Mouse (Mus musculus): ENCODE data around the gene Tspo2. TPM values are rescaled to one million over a fixed set of nuclear protein-coding genes. Genes with fewer than 3 reads are reported as not detected.

Tspo2 gene
- total RNA-seq (2023), result 10 to 100 TPM in 1 of 2 experiments, 1 to 10 TPM in 1; 8.9 to 22.0 TPM

GRCm38 (mm10) chr17:48451353-48451675 lies at the start of gene Tspo2:
Gene Tspo2, minus strand, starts transcription at chr17:48451522.

DNA sequence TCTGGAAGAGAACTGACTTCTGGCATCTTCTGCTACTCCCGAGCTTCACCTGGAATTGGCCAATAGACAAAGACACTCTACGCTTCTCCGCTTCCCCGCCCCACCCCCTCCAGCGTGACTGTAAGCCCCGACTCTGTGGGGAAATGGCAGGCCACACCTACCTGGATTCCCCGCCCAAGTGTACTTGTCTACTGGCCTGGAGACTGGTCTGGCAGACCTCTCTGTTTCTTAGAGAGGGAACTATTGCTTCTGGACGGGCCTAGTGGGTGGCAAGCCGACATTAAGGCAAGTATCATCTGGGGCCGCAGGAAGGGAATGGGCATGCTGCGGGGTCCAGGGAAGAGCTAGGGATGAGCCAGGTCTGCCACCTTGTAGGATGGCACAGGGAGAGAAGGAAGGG lies 3.4 kb upstream of the Tspo2 start, which contains the start of gene Unc5cl:
Gene Unc5cl, plus strand, starts transcription at position 214 of the 400 bp plus-strand sequence.

DNA sequence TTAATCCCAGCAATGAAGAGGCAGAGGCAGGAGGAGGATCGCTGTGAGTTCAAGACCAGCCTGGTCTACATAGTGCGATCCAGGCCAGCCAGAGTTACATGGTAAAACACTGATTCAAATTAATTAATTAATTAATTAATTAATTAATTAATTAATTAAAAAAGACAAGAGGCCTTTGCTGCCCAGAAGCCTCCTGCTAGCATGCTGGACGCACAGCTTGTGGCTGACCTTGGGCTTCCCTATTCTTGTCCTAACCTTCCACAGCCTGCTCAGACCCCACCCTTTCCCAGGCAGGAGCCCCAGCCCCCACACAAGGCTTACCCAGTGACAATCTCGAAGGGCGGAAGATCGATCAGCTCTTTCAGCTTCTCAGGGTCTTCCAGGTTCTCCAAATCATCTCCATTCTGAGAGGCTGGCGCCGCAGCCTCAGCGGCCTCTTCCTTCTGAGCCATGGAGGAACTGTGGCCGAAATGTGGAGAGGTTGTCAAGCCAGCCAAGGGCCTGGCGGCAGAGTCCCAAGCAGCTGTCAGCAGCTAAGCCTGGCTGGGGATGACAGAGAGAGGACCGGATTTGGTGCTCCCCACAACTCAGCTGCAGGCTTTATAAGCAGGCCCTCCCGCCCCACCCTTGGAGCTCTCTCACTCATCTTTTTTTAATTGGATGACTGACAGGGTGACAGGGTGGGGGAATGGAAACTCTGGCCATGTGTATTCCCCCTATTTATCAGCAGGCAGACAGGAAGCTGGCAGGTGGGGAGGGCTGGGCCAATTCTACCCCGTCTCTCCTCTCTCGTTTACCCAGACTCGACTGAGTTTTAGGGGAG lies 19.0 kb downstream of the Tspo2 start, which contains the start of gene Apobec2:
Gene Apobec2, minus strand, starts transcription at position 773 of the 823 bp plus-strand sequence.

GRCm38 (mm10) chr17:48409380-48410298 lies 41.7 kb downstream of the Tspo2 start, which contains the start of the genes Nfya and Oard1:
Gene Nfya, minus strand, starts transcription at chr17:48409906.
Gene Oard1, plus strand, starts transcription at chr17:48410014.

Other genes starting within 250 kb of the Tspo2 start
- gene Trem1, start 218.8 kb downstream of the Tspo2 start, total RNA-seq (2023), result 100 to 1,000 TPM; 431 to 451 TPM
- 100 to 1,000 TPM; 335 TPM for gene Trem3, start 203.7 kb downstream of the Tspo2 start, total RNA-seq (2023)
- gene Treml4, start 187.2 kb downstream of the Tspo2 start, total RNA-seq (2023), result 10 to 100 TPM; 25.6 to 30.3 TPM
- gene Treml2, start 152.0 kb downstream of the Tspo2 start, total RNA-seq (2023), result 100 to 1,000 TPM; 100 to 107 TPM
- gene B430306N03Rik, start 135.4 kb downstream of the Tspo2 start, total RNA-seq (2023), result 100 to 1,000 TPM; 125 to 140 TPM
- 10 to 100 TPM; 10.9 to 12.3 TPM for gene Trem2, start 105.1 kb downstream of the Tspo2 start, total RNA-seq (2023)
- gene Treml1, start 91.6 kb downstream of the Tspo2 start, total RNA-seq (2023), result 1 to 10 TPM; 1.7 to 1.8 TPM
- 100 to 1,000 TPM in 1 of 2 experiments, 10 to 100 TPM in 1; 83.5 to 105 TPM for gene Nfya, start 41.6 kb downstream of the Tspo2 start, total RNA-seq (2023)
- 10 to 100 TPM; 17.5 to 18.8 TPM for gene Oard1, start 41.5 kb downstream of the Tspo2 start, total RNA-seq (2023)
- not detected for gene Apobec2, start 18.6 kb downstream of the Tspo2 start, total RNA-seq (2023)
- gene Unc5cl, start 3.4 kb upstream of the Tspo2 start, total RNA-seq (2023), result under 1 TPM; 0.46 to 0.57 TPM

Data from neutrophil, adult 83 days (primary cell).